Mouse (Mus musculus): ENCODE results near the gene Olfr341.

The Olfr341 gene

DNA sequence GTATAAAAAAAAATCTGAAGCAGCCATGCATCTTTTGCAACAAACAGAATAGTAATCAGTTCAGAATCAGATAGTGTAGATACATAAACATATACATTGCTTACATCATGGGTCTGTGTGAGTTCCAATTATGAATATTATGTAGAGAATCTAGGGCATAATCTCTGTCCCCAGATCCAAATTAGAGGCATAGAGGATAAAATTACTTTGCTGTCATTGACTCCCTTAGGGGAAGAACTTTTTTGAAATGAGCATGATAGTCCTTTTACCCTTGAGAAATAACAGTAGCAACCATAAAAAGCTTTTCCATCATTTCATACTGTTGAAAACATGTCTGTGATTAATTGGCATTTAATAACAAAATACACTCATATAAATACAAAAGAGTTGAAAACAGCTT, at the start of gene Olfr341:
Gene Olfr341 (minus strand): TSS at position 101 of the 400 bp plus-strand sequence.
- no peak for DNase-seq

- no peak for DNase-seq
Observed at GRCm38 (mm10) chr2:36524698-36525097, 42.4 kb upstream of the Olfr341 start, which contains the start of gene Olfr342. Olfr342 (plus strand) TSS chr2:36524998.

DNA sequence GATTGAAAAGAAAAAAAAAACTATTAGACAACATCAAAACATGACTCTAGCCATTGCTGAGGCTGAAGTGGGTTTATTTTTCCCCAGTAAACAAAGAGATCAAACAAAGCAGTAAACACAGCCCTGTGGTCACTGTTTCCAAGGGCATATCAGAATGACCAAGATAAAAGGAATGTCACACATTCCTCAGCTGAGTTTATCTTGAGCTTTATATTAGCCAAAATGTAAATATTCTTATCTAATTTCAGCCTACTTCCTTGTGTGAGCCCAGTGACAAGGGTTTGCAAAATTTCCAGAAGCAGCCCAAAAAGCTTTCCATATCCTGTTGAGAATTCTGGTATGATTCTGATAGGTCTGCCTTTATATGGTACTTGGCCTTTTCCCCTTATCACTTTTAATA, 8.6 kb downstream of the Olfr341 start:
- DNase-seq, result no peak

GRCm38 (mm10) chr2:36452287-36452686, 30.0 kb downstream of the Olfr341 start, which contains the start of gene Olfr340:
Olfr340 (plus strand) TSS chr2:36452587.
- DNase-seq, result no peak

Measured in thymus, adult 18-20 months (tissue).